12 mouse cellular contexts compared by ENCODE assay signal in the genomic region with DNA sequence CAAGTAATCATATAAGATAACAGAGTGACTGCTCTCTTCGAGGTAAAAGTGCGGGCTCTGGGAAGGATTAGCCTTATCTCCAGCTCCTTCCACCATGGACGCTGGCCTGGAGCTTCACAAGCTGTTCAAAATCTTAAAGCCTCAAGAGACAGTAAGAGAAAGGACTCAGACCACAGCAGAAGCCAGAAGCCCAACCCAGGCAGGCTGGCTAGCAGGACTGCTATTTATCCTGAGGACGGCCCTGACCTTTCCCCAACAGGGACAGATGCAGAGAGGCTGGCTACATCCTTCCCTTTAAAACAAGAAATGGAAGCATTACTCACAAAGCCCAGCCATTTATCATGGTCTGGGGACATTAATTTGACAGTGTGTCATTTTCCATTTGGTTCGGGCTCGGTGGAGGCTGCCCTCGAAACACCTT. TPM values are rescaled to one million over a fixed set of nuclear protein-coding genes. Genes with fewer than 3 reads are reported as not detected.
DNase-seq lines count a peak whose midpoint lies in the region; ATAC-seq lines count a peak whose summit lies in the region.
"Had no signal": no experiment of that assay in that cellular context is flagged by ENCODE, and none has a peak within 500 bp of the region (broad histone marks: within the 10 kb centered on the region; RNA-seq: fewer than 3 reads in every experiment).

No protein-coding gene starts in this region.

- H3K9me3 ChIP-seq in heart, embryonic 14.5 days (ENCODE audit: control insufficient read depth, low read length) = no peaks in the 10 kb centered on the region
- H3K9me3 ChIP-seq in neural tube, embryonic 11.5 days (ENCODE audit: control insufficient read depth, low read length) = no peaks in the 10 kb centered on the region
- H3K9me3 ChIP-seq: embryonic facial prominence, embryonic 12.5 days; midbrain, embryonic 13.5 days had no signal

- intact Hi-C loops in heart, postnatal 36 days (cut with DNase I) = no loop called here

- peak overlapping the region; percentile 15; the same call in 1 of the 2 replicates for H3K4me2 ChIP-seq in heart, embryonic 14.5 days (ENCODE audit: low read length)
- no peak overlapping the region for H3K4me2 ChIP-seq in neural tube, embryonic 11.5 days (ENCODE audit: low read depth)
- H3K4me2 ChIP-seq: embryonic facial prominence, embryonic 12.5 days; midbrain, embryonic 13.5 days had no signal

- no peaks in the 10 kb centered on the region for H3K36me3 ChIP-seq in heart, embryonic 14.5 days (ENCODE audit: control insufficient read depth, insufficient read depth, low read length)
- H3K36me3 ChIP-seq in neural tube, embryonic 11.5 days (ENCODE audit: control insufficient read depth, insufficient read depth, low read length) = no peaks in the 10 kb centered on the region
- H3K36me3 ChIP-seq: embryonic facial prominence, embryonic 12.5 days; midbrain, embryonic 13.5 days had no signal

- no peak overlapping the region for H3K4me3 ChIP-seq in heart, embryonic 14.5 days (ENCODE audit: control insufficient read depth in 1 of 2, insufficient read depth in 1 of 2, low read depth in 1 of 2, low read length in 2 of 2)
- H3K4me3 ChIP-seq in neural tube, embryonic 11.5 days (ENCODE audit: low read depth, low read length) = no peak overlapping the region
- H3K4me3 ChIP-seq: embryonic facial prominence, embryonic 12.5 days; midbrain, embryonic 13.5 days had no signal

- H3K27ac ChIP-seq in heart, embryonic 14.5 days (replicated peaks in 1 of 2; ENCODE audit: control insufficient read depth in 1 of 2, insufficient read depth in 1 of 2, low read depth in 2 of 2, low read length in 2 of 2) = no peak overlapping the region
- H3K27ac ChIP-seq in neural tube, embryonic 11.5 days (ENCODE audit: low read depth, low read length) = no peak overlapping the region
- H3K27ac ChIP-seq: embryonic facial prominence, embryonic 12.5 days had no signal

- H3K9ac ChIP-seq in heart, embryonic 14.5 days (ENCODE audit: low read length) = no peak overlapping the region
- no peak overlapping the region for H3K9ac ChIP-seq in neural tube, embryonic 11.5 days (ENCODE audit: low read length)
- H3K9ac ChIP-seq: embryonic facial prominence, embryonic 12.5 days; midbrain, embryonic 13.5 days had no signal

- 6% methylated on average over 7 of the region's 7 CpGs for WGBS in heart, embryonic 14.5 days
- WGBS in neural tube, embryonic 11.5 days = 25% methylated on average over 7 of the region's 7 CpGs

- no peak for DNase-seq in heart, postnatal 36 days
- DNase-seq in neural tube, embryonic 11.5 days (ENCODE audit: low spot score) = peak; percentile 43
- DNase-seq in neural tube, embryonic 10.5 days (ENCODE audit: extremely low spot score, low spot score) = no peak
- DNase-seq in adrenal gland, adult 8-10 months = peak; percentile 85
- peak; percentile 54 to 66 for DNase-seq in kidney, postnatal 4 days
- no peak for DNase-seq in lung, postnatal 4 days
- DNase-seq in thymus, adult 18-20 months = no peak
- DNase-seq: heart, postnatal 14 days had no signal

- ATAC-seq in heart, embryonic 14.5 days (ENCODE audit: insufficient number of reproducible peaks, insufficient read depth, low FRiP score, low read depth) = no peak
- ATAC-seq in neural tube, embryonic 11.5 days (ENCODE audit: insufficient read depth, low FRiP score, low TSS enrichment) = no peak
- ATAC-seq: CD4-positive, CD25-positive, alpha-beta regulatory T cell, adult 4 months; midbrain, embryonic 13.5 days had no signal

- peaks cover 100% of the 10 kb centered on the region for H3K27me3 ChIP-seq in heart, embryonic 14.5 days (ENCODE audit: control insufficient read depth, insufficient read depth, low read length)
- H3K27me3 ChIP-seq in neural tube, embryonic 11.5 days (ENCODE audit: control insufficient read depth, insufficient read depth, low read length) = no peaks in the 10 kb centered on the region

- peaks cover 19 to 25% of the 10 kb centered on the region in 2 experiments for H3K4me1 ChIP-seq in heart, embryonic 14.5 days (ENCODE audit: control insufficient read depth in 2 of 2, insufficient read depth in 2 of 2, low read length in 2 of 2)
- H3K4me1 ChIP-seq in neural tube, embryonic 11.5 days (ENCODE audit: control insufficient read depth, insufficient read depth, low read length) = peaks cover 20% of the 10 kb centered on the region

RNA-seq across cellular contexts. Expression of gene Tle3, which starts 46.2 kb away (rescaled TPM):
- polyA plus RNA-seq in heart, embryonic 14.5 days (2014; fragmentation: Nextera tagmentation; extraction: Ambion mirVana) = 5.2 and 6.4 TPM in 2 replicates
- total RNA-seq in heart, postnatal 36 days (2021) = 10 to 100 TPM; 16.8 to 16.9 TPM
- polyA plus RNA-seq in neural tube, embryonic 11.5 days (2014; fragmentation: Nextera tagmentation; extraction: Ambion mirVana) = 42.4 and 43.6 TPM in 2 replicates
- total RNA-seq in adrenal gland, adult 8-10 months (2022) = 100 to 1,000 TPM; 100 to 139 (median 108) TPM

Comparison
In these comparisons a context has a peak if more than half of its experiments do, and no peak if none do; other contexts are left out.
1. DNase-seq: peak in neural tube, embryonic 11.5 days (single experiment), adrenal gland, adult 8-10 months (single experiment) and kidney, postnatal 4 days (2 of 2); none in heart, postnatal 36 days (0 of 2), neural tube, embryonic 10.5 days (single experiment), lung, postnatal 4 days (0 of 2) and thymus, adult 18-20 months (0 of 2).
2. RNA of gene Tle3, which starts 46.2 kb away (total RNA-seq): 100 to 139 TPM in adrenal gland, adult 8-10 months; 16.8 to 16.9 TPM in heart, postnatal 36 days; every median in the first group is over 4 times any median in the second.